Mouse (Mus musculus) spleen, postnatal 14 days (tissue): ENCODE measurements around the gene Tnnt1.

ENCODE experiments used
- DNase-seq, 2 experiments: peaks; one replicate each; pipeline ENCODE4 v3.0.0; 2021 to 2022; ENCODE audit warnings: low spot score in 2 of 2

Gene Tnnt1

DNA sequence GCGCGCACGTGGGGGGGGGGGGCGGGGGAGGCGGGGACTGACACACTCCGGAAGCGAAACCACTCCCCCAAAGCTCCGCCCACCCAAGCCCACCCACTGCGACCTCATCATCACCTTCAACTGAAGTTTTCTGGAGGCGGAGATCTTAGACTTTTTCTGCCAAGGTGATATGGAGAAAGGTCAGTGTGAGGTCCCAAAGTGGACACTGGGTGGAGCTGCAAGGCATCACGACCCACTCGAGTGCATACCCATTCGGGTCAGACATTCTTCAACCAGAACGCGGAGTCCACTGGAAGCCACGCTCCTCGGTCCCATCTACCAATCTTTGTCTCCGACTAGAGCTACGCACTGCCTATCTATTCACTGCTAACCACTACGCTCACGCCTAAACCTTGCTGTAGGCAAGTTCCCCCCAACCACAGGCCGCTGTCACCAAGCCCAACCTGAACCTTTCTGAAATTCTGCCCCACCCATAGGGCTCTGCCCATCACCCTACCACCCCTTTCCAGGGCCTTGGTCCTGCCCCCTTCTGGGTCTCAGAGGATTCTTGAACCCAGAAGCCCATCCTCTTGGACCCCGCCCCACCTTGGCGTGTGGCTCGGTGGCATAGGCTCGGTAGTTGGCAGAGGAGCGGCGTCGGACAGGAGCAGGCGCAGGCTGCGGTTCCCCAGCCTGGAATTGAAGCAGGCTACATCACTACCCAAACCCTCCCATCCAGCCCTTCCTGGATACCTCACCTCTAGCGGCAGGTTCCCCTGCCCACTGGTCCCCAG lies 5.2 kb upstream of the Tnnt1 start:
- no peak for DNase-seq

DNA sequence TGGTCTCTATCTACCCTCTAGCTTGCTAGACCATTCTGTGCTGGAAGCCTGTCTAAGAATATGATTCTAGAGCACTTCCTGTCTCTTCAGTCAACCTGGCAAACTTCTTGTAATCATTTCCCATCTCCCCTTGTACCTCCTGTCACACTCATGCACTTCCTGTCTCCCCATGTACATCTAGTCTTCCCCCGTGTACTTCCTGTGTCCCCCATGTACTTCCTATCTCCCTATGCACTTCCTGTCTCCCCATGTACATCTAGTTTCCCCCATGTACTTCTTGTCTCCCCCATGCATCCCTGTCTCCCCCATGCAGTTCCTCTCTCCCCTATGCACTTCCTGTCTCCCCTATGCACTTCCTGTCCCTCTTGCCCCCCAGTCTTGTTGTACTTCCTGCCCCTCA lies 2.3 kb upstream of the Tnnt1 start:
- DNase-seq = no peak

DNA sequence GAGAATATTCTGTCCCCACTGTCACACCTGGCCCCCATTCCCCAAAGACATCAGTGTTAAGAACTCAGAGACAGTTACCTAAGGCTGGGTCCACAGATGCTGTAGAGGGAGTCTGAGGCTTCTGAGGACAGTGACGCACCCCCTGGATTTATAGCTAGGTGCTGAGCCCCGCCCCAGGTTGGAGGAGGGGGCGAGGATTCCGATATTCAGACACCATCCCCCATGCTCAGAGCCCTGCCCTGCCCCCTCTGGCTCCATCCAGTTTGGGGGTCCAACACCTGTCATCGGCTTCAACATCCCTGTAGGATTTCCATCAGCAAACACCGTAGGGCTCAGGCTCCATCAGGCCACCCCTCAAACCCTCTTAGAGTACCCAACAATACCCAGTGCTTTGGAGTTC lies 329 bp downstream of the Tnnt1 start:
- DNase-seq = no peak

DNA sequence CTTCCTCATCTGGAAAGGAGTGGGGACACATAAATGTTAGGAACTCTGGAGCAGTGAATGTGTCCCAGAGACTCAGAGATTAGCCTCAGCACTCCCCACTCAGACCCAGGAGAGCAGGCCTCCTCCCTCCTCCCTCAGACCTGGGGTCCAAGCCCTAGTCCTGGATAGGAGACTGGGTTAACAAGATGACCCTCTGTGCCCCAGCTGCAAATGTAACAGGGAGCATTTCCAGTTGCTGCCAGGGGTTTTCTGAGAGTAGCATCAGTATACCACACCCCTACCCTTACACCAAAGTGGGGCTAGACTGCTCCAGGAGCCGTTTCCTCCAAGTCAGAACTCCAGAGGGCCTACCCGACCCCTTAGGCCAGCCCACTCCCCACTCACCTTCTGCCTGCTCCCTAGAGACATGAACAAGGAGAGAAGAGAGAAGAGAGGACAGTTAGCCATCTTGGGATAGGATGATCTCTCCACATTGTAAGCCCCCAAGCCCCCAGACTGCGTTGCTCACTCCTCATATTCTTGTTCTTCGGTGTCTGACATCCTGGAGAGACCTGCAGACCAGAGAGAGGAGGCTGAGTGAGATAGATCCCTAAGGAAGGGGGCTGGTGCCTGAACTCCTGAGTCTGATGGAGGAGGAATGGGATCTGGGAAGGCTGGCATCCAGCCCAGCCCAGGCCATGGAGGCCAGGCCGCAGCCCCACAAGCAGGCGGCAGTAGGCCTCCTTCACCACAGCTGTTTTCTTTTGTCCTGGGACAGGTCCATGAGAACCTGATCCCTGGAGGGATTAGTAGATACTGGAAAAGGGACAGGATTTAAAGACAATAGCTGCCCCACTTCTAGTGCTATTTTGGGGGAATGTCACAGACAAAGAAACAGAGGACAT lies 2.1 kb downstream of the Tnnt1 start:
- DNase-seq = no peak

DNA sequence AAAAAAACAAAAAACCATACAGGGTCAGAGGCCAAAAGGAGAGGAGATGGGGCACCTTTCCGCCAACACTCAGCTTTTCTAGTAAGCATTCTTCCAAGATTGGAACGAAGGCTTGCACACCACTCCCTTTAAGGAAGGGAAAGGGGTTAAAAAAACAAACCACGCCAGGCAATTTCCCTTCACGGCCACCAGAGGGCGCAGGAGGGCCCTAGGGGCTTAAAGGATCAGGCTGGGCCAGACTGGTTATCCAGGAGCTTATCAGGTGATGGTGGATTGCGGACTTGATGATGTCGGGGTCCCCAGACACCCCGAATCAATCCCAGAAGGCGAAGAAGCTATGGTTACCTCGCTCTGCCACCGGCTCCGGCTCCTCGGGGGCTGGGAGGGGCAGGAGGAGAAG lies 2.9 kb downstream of the Tnnt1 start:
- peak in 1 of 2 experiments; percentile 41 for DNase-seq

DNA sequence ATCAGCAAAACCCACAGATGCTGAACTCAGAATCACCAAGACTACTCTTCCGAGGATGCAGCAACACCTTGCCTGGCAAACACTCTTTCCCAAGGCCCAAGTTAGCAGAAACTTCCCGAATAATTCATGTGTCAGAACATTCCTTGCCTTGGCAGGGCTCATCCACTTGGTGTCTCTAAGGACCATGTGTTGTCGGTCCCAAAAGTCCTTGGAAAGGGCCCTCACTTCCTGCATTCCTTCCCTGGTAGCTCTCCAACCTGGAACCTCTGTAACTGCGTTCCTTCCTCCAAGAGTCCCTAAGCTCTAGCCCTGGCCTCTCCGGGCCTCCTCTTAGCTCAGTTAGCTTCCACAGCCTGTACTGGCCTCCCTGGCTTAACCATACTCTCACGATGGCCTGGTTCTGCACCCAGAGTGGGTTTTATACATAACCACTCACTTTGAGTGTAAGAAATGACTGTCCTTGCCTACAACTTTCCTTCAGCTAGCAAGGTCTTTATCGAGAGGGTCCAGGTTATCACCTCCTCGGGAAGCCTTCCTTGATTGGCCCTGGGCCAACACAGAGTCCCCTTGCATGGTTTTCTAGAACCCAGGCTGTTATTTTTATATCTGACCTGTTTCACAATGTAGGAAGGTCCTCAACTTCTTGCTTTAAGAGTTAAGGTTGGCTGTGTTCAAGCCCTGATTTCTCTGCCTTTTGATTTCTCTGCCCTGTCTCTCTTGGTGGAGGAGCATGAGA lies 4.5 kb downstream of the Tnnt1 start:
- DNase-seq = no peak

DNA sequence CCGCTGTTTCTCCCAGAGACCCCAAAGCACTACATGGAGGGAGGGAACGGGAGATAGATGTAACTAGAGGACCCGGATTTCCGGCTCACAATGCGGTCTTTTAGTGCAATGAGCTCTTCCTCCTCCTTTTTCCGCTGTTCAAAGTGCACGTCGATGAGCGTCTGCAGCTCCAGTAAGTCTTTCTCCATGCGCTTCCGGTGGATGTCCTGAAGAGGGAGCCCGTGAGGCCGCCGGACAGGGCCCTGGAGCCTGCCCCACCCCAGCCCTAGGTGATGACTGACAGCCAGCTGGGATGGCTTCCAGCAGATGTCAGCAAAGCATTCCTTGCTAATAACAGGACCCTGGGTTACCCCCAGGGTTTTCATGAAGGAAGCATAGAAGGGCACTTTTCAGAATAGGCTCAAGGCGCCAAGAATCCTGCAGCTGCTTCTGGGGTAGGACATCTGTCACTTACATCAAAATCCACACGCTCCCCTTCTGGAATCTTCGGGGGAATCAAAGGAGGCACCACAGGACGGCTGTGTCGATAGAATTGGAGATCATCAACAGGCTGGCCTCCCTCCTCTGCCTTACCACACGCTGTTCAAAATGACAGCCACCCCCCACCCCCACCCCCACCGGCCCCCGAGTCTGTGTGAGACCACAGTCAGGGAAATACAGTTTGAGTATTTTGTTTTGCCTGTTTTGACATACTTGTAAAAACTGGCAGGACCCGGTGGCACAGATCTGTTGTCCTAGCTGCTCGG lies 6.1 kb downstream of the Tnnt1 start:
- peak; percentile 33 to 67 for DNase-seq

DNA sequence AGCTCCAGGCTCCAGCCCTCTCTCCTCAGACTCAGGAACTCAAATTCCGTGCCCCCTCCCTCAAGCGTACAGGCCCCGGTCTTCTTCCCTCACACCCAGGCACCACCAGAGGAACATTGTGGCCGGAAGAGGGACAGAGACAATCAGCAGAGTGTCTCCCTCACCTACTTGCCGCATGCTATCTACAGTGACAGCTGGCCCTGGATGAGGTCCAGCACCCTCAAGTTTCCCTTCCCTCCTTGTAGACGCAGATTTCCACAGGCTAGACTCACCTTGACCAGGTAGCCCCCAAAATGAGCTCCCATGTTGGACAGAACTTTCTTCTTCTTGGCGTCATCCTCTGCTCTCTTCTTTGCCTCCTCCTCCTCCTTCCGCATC lies 7.5 kb downstream of the Tnnt1 start:
- DNase-seq = no peak

DNA sequence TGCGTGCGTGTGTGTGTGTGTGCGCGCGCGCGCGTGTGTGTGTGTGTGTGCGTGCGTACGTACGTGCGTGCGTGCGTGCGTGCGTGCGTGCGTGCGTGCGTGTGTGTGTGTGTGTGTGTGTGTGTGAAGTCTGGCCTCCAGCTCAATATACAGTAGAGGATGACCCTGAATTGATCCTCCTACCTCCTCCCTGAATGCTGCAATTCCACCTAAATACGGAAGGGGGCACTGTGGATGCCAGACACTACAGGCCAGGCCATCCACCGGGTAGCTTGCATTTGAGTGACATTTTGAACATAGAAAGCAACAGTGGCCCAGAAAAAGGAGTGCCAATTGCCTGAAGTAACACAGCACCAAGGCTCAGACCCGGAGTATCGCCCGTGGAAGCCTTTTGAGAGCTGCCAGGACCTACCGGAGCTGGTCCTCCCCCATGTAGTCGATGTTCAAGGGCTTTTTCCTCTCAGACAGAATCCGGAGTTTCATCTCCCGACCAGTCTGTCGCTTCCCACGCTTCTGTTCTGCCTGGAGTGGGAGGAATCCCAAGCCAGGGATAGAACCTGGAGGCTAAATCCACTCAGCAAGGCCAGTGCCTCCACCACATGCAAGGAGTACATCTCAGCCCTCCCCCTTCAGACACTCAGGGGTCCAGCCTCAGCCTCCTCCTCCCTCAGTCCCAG lies 8.0 kb downstream of the Tnnt1 start:
- no peak for DNase-seq

DNA sequence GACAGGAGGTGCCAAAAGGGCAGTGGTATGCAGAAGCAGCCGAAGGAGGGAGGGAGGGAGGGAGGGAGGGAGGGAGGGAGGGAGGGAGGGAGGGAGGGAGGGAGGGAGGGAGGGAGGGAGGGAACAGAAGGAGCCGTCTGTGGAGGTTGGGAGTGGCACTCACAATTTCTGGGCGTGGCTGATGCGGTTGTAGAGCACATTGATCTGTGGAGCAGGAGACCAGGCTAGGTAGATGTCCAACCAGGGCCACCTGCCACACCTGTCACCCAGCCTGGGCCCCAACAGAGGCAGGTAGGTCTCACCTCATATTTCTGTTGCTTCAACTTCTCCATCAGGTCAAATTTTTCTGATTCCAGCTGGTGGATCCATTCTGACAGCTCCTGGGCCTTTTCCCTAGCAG lies 9.0 kb downstream of the Tnnt1 start:
- DNase-seq = no peak

DNA sequence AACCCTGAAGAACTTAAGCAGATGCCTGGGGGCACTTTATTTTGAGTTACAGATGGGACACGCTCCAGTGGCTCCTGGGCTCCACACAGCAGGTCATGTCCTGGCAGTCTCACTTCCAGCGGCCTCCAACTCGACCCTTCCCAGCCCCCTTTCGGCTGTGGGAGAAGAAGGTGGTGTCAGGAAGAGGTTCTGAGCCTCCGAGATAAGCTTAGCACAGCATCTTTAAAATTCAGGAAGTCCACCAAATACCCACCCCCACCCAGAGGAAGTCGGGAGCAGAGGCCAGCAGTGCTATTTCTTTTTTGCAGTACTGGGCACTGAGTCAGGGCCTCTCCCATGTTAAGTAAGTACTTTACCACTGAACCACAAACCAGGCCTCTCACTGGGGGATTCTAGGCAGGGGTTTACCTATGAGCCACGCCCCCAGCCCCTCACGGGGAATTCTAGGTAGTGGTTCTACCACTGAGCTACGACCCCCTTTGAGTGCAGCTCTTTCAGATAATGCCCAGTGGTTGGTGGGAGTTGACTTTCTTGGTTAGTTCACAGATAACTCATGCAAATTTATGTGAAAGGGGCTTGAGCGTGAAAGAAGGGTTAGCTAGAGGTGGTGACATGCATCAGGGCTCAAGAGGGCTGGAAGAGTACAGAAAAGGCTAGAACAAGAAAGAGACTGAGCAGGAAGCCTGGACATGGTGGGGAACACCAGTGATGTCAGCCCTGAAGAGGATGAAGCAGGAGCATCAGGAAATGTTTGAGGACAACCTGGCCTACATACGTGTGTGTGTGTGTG lies 11.3 kb downstream of the Tnnt1 start:
- DNase-seq = no peak

DNA sequence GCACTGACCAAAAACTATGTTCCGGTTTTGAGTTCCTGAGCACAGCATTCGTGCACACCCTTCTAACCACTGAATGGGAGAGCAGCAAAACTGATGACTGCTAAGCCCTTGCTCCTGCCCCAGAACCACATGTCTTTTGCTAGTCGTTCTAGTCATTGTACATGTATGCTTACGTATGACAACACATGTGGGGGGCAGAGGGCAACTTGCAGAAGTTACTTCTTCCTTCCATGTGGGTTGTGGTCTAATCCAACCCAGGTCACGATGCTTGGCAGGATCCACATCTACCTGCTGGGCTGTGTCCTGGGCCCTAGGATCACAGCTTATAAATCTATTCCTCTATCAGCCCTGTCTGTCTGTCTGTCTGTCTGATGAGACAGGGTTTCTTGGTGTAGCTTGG lies 12.3 kb downstream of the Tnnt1 start:
- DNase-seq = no peak

DNA sequence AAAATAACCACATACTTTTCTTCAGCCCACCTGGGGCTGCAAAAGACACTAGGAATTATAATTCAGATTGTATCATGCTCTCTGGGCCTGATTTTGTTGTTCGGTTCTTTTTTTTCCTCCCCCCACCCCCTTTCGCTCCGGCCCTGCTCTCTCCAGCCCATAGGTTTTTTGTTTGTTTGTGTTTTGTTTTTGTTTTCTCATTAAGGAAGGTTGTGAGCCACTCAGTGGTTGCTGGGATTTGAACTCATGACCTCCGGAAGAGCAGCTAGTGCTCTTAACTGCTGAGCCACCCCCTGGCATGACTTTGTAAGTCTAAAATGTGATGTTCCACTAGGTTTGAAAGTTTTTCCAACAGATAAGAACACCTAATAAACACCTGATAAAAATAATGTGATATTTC lies 13.1 kb downstream of the Tnnt1 start:
- no peak for DNase-seq

DNA sequence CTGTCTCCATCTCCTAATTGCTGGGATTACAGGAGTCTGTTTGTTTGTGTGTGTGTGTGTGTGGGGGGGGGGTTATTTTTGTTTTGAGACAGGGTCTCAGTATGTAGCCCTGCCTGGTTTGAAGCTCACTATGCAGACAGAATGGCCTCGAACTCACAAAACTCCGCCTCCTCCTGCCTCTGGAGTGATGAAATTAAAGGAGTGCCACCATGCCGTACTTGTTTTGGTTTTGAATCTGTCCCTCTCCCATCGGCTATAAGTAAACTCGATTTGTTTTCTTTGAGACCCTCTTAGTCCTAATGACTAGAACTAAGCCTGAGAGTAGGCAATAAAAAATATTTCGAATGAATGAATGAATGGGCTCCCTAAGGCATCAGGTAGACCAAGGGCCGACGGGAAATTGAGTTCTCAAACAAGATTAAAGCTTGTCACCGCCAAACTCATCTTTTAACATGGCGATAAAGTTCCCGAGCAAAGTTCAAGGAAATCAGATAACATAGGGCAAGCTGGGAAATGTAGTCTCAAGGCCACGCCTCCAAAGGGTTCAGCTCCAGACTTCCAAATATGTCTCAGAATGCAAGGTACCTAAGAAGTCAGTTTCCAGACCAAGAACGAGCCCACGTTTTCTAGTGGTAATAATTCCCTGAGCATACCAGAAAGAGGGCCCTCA lies 13.6 kb downstream of the Tnnt1 start:
- no peak for DNase-seq

DNA sequence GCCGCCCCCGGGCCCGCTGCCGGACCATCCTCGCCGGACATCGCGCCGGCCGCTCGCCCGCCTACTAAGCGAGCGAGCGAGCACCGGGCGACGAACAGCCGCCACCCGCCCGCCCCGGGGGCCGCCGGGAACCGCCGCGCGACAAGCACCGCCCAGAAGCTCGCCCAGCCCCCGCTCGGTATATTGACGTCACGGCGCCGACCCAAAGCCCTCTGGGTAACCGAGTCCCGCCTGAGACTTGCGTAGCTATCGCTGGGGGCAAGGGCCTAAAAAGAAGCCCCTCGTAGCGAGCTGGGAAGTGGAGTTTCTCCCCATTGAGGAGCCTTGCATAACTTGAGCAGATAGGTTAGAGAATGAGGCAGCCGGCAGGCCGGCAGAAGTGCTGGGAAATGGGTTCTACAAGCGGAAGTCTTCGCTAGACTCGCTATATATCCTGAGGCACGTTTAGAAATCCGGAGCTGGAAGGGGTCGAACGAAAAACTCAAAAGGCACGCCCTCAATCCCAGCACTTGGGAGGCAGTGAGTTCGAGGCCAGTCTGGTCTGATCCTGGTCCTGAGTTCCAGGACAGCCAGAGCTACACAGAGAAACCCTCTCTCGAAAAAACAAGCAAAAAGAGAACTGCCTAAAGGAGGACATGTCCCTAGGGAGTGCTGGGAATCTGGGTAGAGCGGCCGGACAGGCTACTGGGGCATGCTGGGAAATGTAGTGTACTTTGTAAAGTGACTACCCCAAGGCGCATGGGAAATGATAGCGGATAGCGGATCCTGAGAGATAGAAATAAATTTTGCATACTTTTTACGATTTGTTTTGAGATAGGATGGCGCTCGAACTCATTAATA lies 14.4 kb downstream of the Tnnt1 start, which contains the start of gene Ppp1r12c:
Gene Ppp1r12c, minus strand, starts transcription at position 123 of the 840 bp plus-strand sequence.
- DNase-seq = peak; percentile 92 to 96

DNA sequence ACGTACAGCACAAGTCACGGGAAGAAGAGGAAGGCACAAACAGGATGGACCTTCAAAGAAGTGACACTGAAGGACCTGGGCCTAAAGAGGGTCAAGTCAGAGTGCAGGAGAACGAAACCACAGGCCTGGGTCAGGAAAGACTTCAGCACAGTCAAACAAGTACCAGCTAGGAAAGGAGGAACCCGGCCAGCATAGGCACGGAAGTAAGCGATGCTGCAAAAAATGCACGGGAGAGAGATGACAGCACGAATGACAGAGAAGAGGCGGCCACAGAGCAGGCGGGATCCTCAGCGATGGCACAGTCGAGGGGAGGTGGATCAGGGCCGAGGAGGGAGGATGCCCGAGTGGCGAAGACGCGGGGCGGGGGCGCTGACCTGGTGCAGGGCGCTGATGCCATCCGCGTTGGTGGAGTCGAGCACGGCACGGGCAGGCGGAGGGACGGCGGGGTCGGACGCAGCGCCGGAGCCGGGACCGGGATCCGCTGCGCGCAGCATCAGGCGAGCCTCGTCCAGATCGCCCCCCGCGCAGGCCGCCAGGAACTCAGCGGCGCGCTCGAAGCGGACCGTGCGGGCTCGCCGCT lies 15.2 kb downstream of the Tnnt1 start:
- peak; percentile 42 to 44 for DNase-seq

DNA sequence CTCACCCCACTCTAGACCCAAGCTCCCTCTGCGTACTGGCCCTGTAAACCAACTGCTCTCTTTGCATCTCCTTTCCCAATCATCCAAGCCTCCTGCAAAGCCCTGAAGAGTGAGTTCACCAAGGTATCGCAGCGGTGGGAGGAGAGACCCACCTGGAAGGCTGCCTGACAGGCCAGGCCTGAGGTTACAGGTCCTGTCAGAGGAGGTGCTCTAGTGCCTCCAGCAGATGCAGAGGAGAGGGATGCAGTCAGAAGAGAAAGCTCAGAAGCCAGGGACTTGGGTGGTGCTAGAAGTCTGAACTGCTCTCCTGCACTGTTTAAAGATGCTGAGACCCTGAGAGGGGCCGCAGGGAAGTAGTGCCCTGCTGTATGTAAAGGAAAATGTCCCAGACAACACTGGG lies 17.1 kb downstream of the Tnnt1 start:
- no peak for DNase-seq

DNA sequence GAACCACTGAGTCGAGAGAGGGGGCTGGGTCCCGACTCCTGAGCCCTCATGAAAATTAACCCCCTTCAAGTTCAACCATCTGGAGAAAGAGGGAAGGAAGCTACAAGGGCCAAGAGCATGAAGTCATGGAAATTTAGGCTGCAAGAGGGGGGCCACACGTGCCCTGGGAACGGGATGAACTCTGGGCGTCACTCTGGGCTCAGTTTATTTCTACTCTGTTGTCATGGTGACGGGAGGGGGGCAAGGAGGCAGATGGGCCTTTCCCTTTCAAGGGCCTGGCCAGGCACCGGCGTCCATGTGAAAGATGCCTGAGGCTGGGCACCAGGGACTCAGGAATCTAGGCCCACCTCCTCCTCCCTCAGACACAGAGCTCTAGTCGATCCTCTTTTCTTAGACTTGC lies 17.9 kb downstream of the Tnnt1 start:
- no peak for DNase-seq
